Mouse (Mus musculus) heart, embryonic 15.5 days (tissue): ENCODE results near the gene Dffa. TPM values are rescaled to one million over a fixed set of nuclear protein-coding genes. Genes with fewer than 3 reads are reported as not detected.

ENCODE experiments used
- ATAC-seq: fragments of 200-750 bp; cut with Nextera tagmentation; replicated peaks from 2 replicates; pipeline ENCODE4 v1.8.0; 2017; ENCODE audit warnings: low read depth, moderate TSS enrichment; ENCODE audit not compliant: insufficient number of reproducible peaks, insufficient read depth, low FRiP score
- H3K27ac ChIP-seq: fragments of 300-500 bp; sonication (generic); 2 replicates; pipeline ENCODE4 v1.5.1; 2015; ENCODE audit warnings: mild to moderate bottlenecking, inconsistent platforms
- H3K27me3 ChIP-seq: fragments of 300-500 bp; sonication (generic); 2 replicates; pipeline ENCODE4 v1.6.1; 2015; ENCODE audit warnings: inconsistent platforms
- H3K36me3 ChIP-seq: fragments of 300-500 bp; sonication (generic); 2 replicates; pipeline ENCODE4 v1.6.1; 2015; ENCODE audit warnings: mild to moderate bottlenecking, inconsistent platforms
- H3K4me1 ChIP-seq: fragments of 300-500 bp; sonication (generic); replicated peaks from 2 replicates; pipeline ENCODE4 v1.6.1; 2015; ENCODE audit warnings: inconsistent platforms
- H3K4me2 ChIP-seq: fragments of 300-500 bp; sonication (generic); 2 replicates; pipeline ENCODE4 v1.6.1; 2015; ENCODE audit warnings: inconsistent platforms, mild to moderate bottlenecking, moderate library complexity
- H3K4me3 ChIP-seq: fragments of 300-500 bp; sonication (generic); 2 replicates; pipeline ENCODE4 v1.5.1; 2015; ENCODE audit warnings: mild to moderate bottlenecking, inconsistent platforms
- H3K9ac ChIP-seq: fragments of 300-500 bp; sonication (generic); 2 replicates; pipeline ENCODE4 v1.6.1; 2015; ENCODE audit warnings: mild to moderate bottlenecking, inconsistent platforms
- H3K9me3 ChIP-seq: fragments of 300-500 bp; sonication (generic); replicated peaks from 2 replicates; pipeline ENCODE4 v1.6.1; 2016; ENCODE audit warnings: inconsistent platforms
- WGBS: fragments of 180-500 bp; shearing (Covaris S2); methylation state at CpG from one replicate; pipeline ENCODE4 v1.1.7; 2015; ENCODE audit warnings: mixed read lengths; 5-methylcytosine and 5-hydroxymethylcytosine counted together
- polyA plus RNA-seq: library from polyadenylated mRNA; unstranded; fragments of >200 nt; fragmentation: Nextera tagmentation; extraction: Ambion mirVana; gene quantifications from 2 replicates; pipeline ENCODE4 v1.2.1, GENCODE M21; 2015

Gene Dffa
- polyA plus RNA-seq, 1 experiment from 2014 or later = 27.6 TPM

GRCm38 (mm10) chr4:149149611-149150010, 45.7 kb downstream of the Dffa start:
- no peak overlapping the region for H3K9ac ChIP-seq
- ATAC-seq = no peak
- no peaks in the 10 kb centered on the region for H3K9me3 ChIP-seq
- H3K4me2 ChIP-seq = no peak overlapping the region
- H3K4me3 ChIP-seq = no peak overlapping the region
- no peaks in the 10 kb centered on the region for H3K27me3 ChIP-seq
- no peak overlapping the region for H3K27ac ChIP-seq
- H3K36me3 ChIP-seq = peaks cover 54% of the 10 kb centered on the region
- H3K4me1 ChIP-seq = 0 out of 2 replicates have a peak, but pooled peaks cover 3% of the 10 kb centered on the region
- 63% methylated on average over 7 of the region's 7 CpGs for WGBS

- Histone ChIP-seq H3K4me2 (no peak overlapping the region), H3K9me3 (no peaks in the 10 kb centered on the region), H3K36me3 (peaks cover 60% of the 10 kb centered on the region), H3K27ac (no peak overlapping the region), H3K27me3 (no peaks in the 10 kb centered on the region), H3K4me3 (no peak overlapping the region), H3K4me1 (0 out of 2 replicates have a peak, but pooled peaks cover 2% of the 10 kb centered on the region), H3K9ac (no peak overlapping the region)
- ATAC-seq = no peak
- WGBS = 88% methylated on average over 11 of the region's 11 CpGs
Observed at GRCm38 (mm10) chr4:149150256-149150655, 46.3 kb downstream of the Dffa start.

GRCm38 (mm10) chr4:149150721-149151120, 46.8 kb downstream of the Dffa start:
- H3K4me1 ChIP-seq = 0 out of 2 replicates have a peak, but pooled peaks cover 2% of the 10 kb centered on the region
- H3K36me3 ChIP-seq = peaks cover 65% of the 10 kb centered on the region
- no peaks in the 10 kb centered on the region for H3K9me3 ChIP-seq
- 89% methylated on average over 11 of the region's 11 CpGs for WGBS
- no peaks in the 10 kb centered on the region for H3K27me3 ChIP-seq
- no peak overlapping the region for H3K4me2 ChIP-seq
- H3K4me3 ChIP-seq = no peak overlapping the region
- no peak for ATAC-seq
- H3K9ac ChIP-seq = no peak overlapping the region
- H3K27ac ChIP-seq = no peak overlapping the region

GRCm38 (mm10) chr4:149154859-149155258, 50.9 kb downstream of the Dffa start:
- Histone ChIP-seq H3K4me2 (no peak overlapping the region), H3K36me3 (peaks cover 96% of the 10 kb centered on the region), H3K9ac (no peak overlapping the region), H3K9me3 (no peaks in the 10 kb centered on the region), H3K27me3 (no peaks in the 10 kb centered on the region), H3K4me3 (no peak overlapping the region), H3K27ac (no peak overlapping the region), H3K4me1 (no peaks in the 10 kb centered on the region)
- WGBS = 98% methylated on average over 7 of the region's 7 CpGs
- no peak for ATAC-seq

- Histone ChIP-seq H3K27me3 (no peaks in the 10 kb centered on the region), H3K4me3 (no peak overlapping the region), H3K36me3 (peaks cover 88% of the 10 kb centered on the region), H3K4me2 (no peak overlapping the region), H3K9ac (no peak overlapping the region), H3K27ac (no peak overlapping the region), H3K9me3 (no peaks in the 10 kb centered on the region), H3K4me1 (no peaks in the 10 kb centered on the region)
- WGBS = 90% methylated on average over 6 of the region's 6 CpGs
- ATAC-seq = no peak
Observed at GRCm38 (mm10) chr4:149155711-149156110, 51.8 kb downstream of the Dffa start.

GRCm38 (mm10) chr4:149157415-149157973, 53.5 kb downstream of the Dffa start:
- 90% methylated on average over 8 of the region's 8 CpGs for WGBS
- Histone ChIP-seq H3K9ac (no peak overlapping the region), H3K27me3 (no peaks in the 10 kb centered on the region), H3K27ac (no peak overlapping the region), H3K9me3 (no peaks in the 10 kb centered on the region), H3K36me3 (peaks cover 88% of the 10 kb centered on the region), H3K4me2 (no peak overlapping the region), H3K4me1 (no peaks in the 10 kb centered on the region), H3K4me3 (no peak overlapping the region)
- ATAC-seq = no peak

- Histone ChIP-seq H3K36me3 (peaks cover 72% of the 10 kb centered on the region), H3K27me3 (no peaks in the 10 kb centered on the region), H3K27ac (no peak overlapping the region), H3K4me2 (no peak overlapping the region), H3K4me3 (no peak overlapping the region), H3K4me1 (no peaks in the 10 kb centered on the region), H3K9me3 (no peaks in the 10 kb centered on the region), H3K9ac (no peak overlapping the region)
- WGBS = 84% methylated on average over 2 of the region's 2 CpGs
- no peak for ATAC-seq
Observed at GRCm38 (mm10) chr4:149159203-149159602, 55.3 kb downstream of the Dffa start.

- H3K4me3 ChIP-seq = no peak overlapping the region
- no peak overlapping the region for H3K4me2 ChIP-seq
- no peaks in the 10 kb centered on the region for H3K27me3 ChIP-seq
- ATAC-seq = no peak
- H3K9ac ChIP-seq = no peak overlapping the region
- WGBS = 85% methylated on average over 13 of the region's 13 CpGs
- H3K4me1 ChIP-seq = peaks cover 4% of the 10 kb centered on the region
- no peaks in the 10 kb centered on the region for H3K9me3 ChIP-seq
- H3K27ac ChIP-seq = no peak overlapping the region
- H3K36me3 ChIP-seq = peaks cover 65% of the 10 kb centered on the region
Observed at GRCm38 (mm10) chr4:149159891-149160290, 55.9 kb downstream of the Dffa start.

GRCm38 (mm10) chr4:149161166-149161565, 57.2 kb downstream of the Dffa start:
- 96% methylated on average over 6 of the region's 6 CpGs for whole genome bisulfite sequencing

GRCm38 (mm10) chr4:149163196-149163595, 59.2 kb downstream of the Dffa start:
- peaks cover 20% of the 10 kb centered on the region for H3K4me1 ChIP-seq
- no peak overlapping the region for H3K4me2 ChIP-seq
- 68% methylated on average over 1 of the region's 1 CpGs for WGBS
- H3K9ac ChIP-seq = no peak overlapping the region
- H3K27ac ChIP-seq = no peak overlapping the region
- peaks cover 34% of the 10 kb centered on the region for H3K36me3 ChIP-seq
- ATAC-seq = no peak
- H3K4me3 ChIP-seq = no peak overlapping the region
- H3K9me3 ChIP-seq = no peaks in the 10 kb centered on the region
- no peaks in the 10 kb centered on the region for H3K27me3 ChIP-seq

More at GRCm38 (mm10) chr4:149161166-149161565, 57.2 kb downstream of the Dffa start:
- Histone ChIP-seq H3K27ac (no peak overlapping the region), H3K9ac (no peak overlapping the region), H3K27me3 (no peaks in the 10 kb centered on the region), H3K4me3 (no peak overlapping the region), H3K36me3 (peaks cover 53% of the 10 kb centered on the region), H3K9me3 (no peaks in the 10 kb centered on the region), H3K4me2 (no peak overlapping the region), H3K4me1 (peaks cover 16% of the 10 kb centered on the region)
- ATAC-seq = no peak

- no peaks in the 10 kb centered on the region for H3K9me3 ChIP-seq
- peaks cover 24% of the 10 kb centered on the region for H3K36me3 ChIP-seq
- no peak overlapping the region for H3K4me3 ChIP-seq
- H3K27me3 ChIP-seq = no peaks in the 10 kb centered on the region
- no peak for ATAC-seq
- H3K4me2 ChIP-seq = no peak overlapping the region
- WGBS = 60% methylated on average over 5 of the region's 5 CpGs
- peaks cover 20% of the 10 kb centered on the region for H3K4me1 ChIP-seq
- H3K9ac ChIP-seq = no peak overlapping the region
- no peak overlapping the region for H3K27ac ChIP-seq
Observed at GRCm38 (mm10) chr4:149164150-149164549, 60.2 kb downstream of the Dffa start.

- H3K27me3 ChIP-seq = no peaks in the 10 kb centered on the region
- H3K4me2 ChIP-seq = peak within 1 kb of the TSS; percentile 93
- H3K4me1 ChIP-seq = peaks cover 20% of the 10 kb centered on the region
- WGBS = under 1% methylated on average over 59 of the region's 59 CpGs
- peak within 1 kb of the TSS; percentile 95 for H3K9ac ChIP-seq
- H3K27ac ChIP-seq = peak within 1 kb of the TSS; percentile 86
- H3K4me3 ChIP-seq = peak within 1 kb of the TSS; percentile 94
- ATAC-seq = peak; percentile 99
- peaks cover 10% of the 10 kb centered on the region for H3K36me3 ChIP-seq
- H3K9me3 ChIP-seq = no peaks in the 10 kb centered on the region
Observed at GRCm38 (mm10) chr4:149166215-149166946, 62.4 kb downstream of the Dffa start, which contains the start of gene Pgd. TSS of gene Pgd (minus strand) at chr4:149166771.
